Mouse (Mus musculus) forebrain, embryonic 15.5 days (tissue): ENCODE measurements around the gene Dapk3. TPM values are rescaled to one million over a fixed set of nuclear protein-coding genes. Genes with fewer than 3 reads are reported as not detected.

Experiments used
- ATAC-seq: fragments of 200-750 bp; cut with Nextera tagmentation; replicated peaks from 2 replicates; pipeline ENCODE4 v1.8.0; 2017; ENCODE audit warnings: mild to moderate bottlenecking, moderate TSS enrichment, moderate library complexity
- H3K27ac ChIP-seq: fragments of 300-500 bp; sonication (generic); replicated peaks from 2 replicates; pipeline ENCODE4 v1.5.1; 2015; ENCODE audit warnings: mild to moderate bottlenecking, inconsistent platforms
- H3K27me3 ChIP-seq: fragments of 300-500 bp; sonication (generic); 2 replicates; pipeline ENCODE4 v1.6.1; 2015; ENCODE audit warnings: inconsistent platforms
- H3K36me3 ChIP-seq: fragments of 300-500 bp; sonication (generic); 2 replicates; pipeline ENCODE4 v1.6.1; 2015; ENCODE audit warnings: mild to moderate bottlenecking, inconsistent platforms
- H3K4me1 ChIP-seq: fragments of 300-500 bp; sonication (generic); 2 replicates; pipeline ENCODE4 v1.6.1; 2015; ENCODE audit warnings: inconsistent platforms
- H3K4me2 ChIP-seq: fragments of 300-500 bp; sonication (generic); replicated peaks from 2 replicates; pipeline ENCODE4 v1.6.1; 2015; ENCODE audit warnings: mild to moderate bottlenecking, inconsistent platforms
- H3K4me3 ChIP-seq: fragments of 300-500 bp; sonication (generic); 2 replicates; pipeline ENCODE4 v1.5.1; 2015; ENCODE audit warnings: mild to moderate bottlenecking, inconsistent platforms
- H3K9ac ChIP-seq: fragments of 300-500 bp; sonication (generic); replicated peaks from 2 replicates; pipeline ENCODE4 v1.6.1; 2015; ENCODE audit warnings: mild to moderate bottlenecking, inconsistent platforms
- H3K9me3 ChIP-seq: fragments of 300-500 bp; sonication (generic); 2 replicates; pipeline ENCODE4 v1.6.1; 2016; ENCODE audit warnings: inconsistent platforms
- WGBS: fragments of 180-500 bp; shearing (Covaris S2); methylation state at CpG from one replicate; pipeline ENCODE4 v1.1.7; 2015; ENCODE audit warnings: mixed read lengths; 5-methylcytosine and 5-hydroxymethylcytosine counted together
- polyA plus RNA-seq: library from polyadenylated mRNA; unstranded; fragments of >200 nt; fragmentation: Nextera tagmentation; extraction: Ambion mirVana; gene quantifications from 2 replicates; pipeline ENCODE4 v1.2.1, GENCODE M21; 2015

The Dapk3 gene
- polyA plus RNA-seq, 1 experiment from 2014 or later, result 56.8 TPM

GRCm38 (mm10) chr10:81240876-81241275, 58.1 kb downstream of the Dapk3 start:
- no peaks in the 10 kb centered on the region for H3K36me3 ChIP-seq
- H3K27me3 ChIP-seq, result peaks cover 20% of the 10 kb centered on the region
- H3K4me2 ChIP-seq, result no peak overlapping the region
- ATAC-seq, result no peak
- H3K4me1 ChIP-seq, result 0 out of 2 replicates have a peak, but pooled peaks cover 5% of the 10 kb centered on the region
- WGBS, result 18% methylated on average over 13 of the region's 13 CpGs
- H3K4me3 ChIP-seq, result no peak overlapping the region
- H3K9me3 ChIP-seq, result no peaks in the 10 kb centered on the region
- no peak overlapping the region for H3K27ac ChIP-seq
- H3K9ac ChIP-seq, result no peak overlapping the region

- Histone ChIP-seq H3K4me2 (no peak overlapping the region), H3K4me3 (no peak overlapping the region), H3K36me3 (no peaks in the 10 kb centered on the region), H3K27ac (no peak overlapping the region), H3K4me1 (0 out of 2 replicates have a peak, but pooled peaks cover 5% of the 10 kb centered on the region), H3K9me3 (no peaks in the 10 kb centered on the region), H3K27me3 (peaks cover 20% of the 10 kb centered on the region), H3K9ac (no peak overlapping the region)
- ATAC-seq, result no peak
- 90% methylated on average over 16 of the region's 16 CpGs for whole genome bisulfite sequencing
These were observed 59.2 kb downstream of the Dapk3 start for GRCm38 (mm10) chr10:81242021-81242420.

Other genes with a start within 250 kb of the Dapk3 start
- gene Gng7, start 168.1 kb upstream of the Dapk3 start, polyA plus RNA-seq, result 30.8 and 32.1 TPM in 2 replicates
- 32.6 and 36.0 TPM in 2 replicates for gene Diras1, start 157.3 kb upstream of the Dapk3 start, polyA plus RNA-seq
- 46.3 TPM in 2 replicates for gene Slc39a3, start 145.6 kb upstream of the Dapk3 start, polyA plus RNA-seq
- 316 and 320 TPM in 2 replicates for gene Sgta, start 122.8 kb upstream of the Dapk3 start, polyA plus RNA-seq
- gene Thop1, start 113.0 kb upstream of the Dapk3 start, polyA plus RNA-seq, result 60.0 and 61.7 TPM in 2 replicates
- gene Creb3l3, start 84.1 kb upstream of the Dapk3 start, polyA plus RNA-seq, result 0.13 and 0.25 TPM in 2 replicates
- 211 and 229 TPM in 2 replicates for gene Map2k2, start 77.1 kb upstream of the Dapk3 start, polyA plus RNA-seq
- 12.1 and 15.1 TPM in 2 replicates for gene Zbtb7a, start 47.8 kb upstream of the Dapk3 start, polyA plus RNA-seq
- 54.9 and 57.8 TPM in 2 replicates for gene Pias4, start 15.1 kb upstream of the Dapk3 start, polyA plus RNA-seq
- gene Eef2, start 6.4 kb upstream of the Dapk3 start, polyA plus RNA-seq, result 633 and 637 TPM in 2 replicates
- 0.14 and 0.19 TPM in 2 replicates for gene 4930442H23Rik, start 844 bp downstream of the Dapk3 start, polyA plus RNA-seq
- 0.11 TPM in 1 of 2 replicates, not detected in the other for gene Nmrk2, start 19.0 kb downstream of the Dapk3 start, polyA plus RNA-seq
- 72.6 and 75.3 TPM in 2 replicates for gene Atcay, start 47.8 kb downstream of the Dapk3 start, polyA plus RNA-seq
- 19.5 and 21.2 TPM in 2 replicates for gene Zfr2, start 50.1 kb downstream of the Dapk3 start, polyA plus RNA-seq
- gene Matk, start 69.9 kb downstream of the Dapk3 start, polyA plus RNA-seq, result 22.4 TPM in 2 replicates
- 97.3 and 104 TPM in 2 replicates for gene Mrpl54, start 83.9 kb downstream of the Dapk3 start, polyA plus RNA-seq
- gene Apba3, start 84.0 kb downstream of the Dapk3 start, polyA plus RNA-seq, result 33.5 and 37.5 TPM in 2 replicates
- gene Tjp3, start 108.6 kb downstream of the Dapk3 start, polyA plus RNA-seq, result 8.5 and 9.0 TPM in 2 replicates
- gene Pip5k1c, start 110.0 kb downstream of the Dapk3 start, polyA plus RNA-seq, result 123 and 127 TPM in 2 replicates
- gene Cactin, start 138.1 kb downstream of the Dapk3 start, polyA plus RNA-seq, result 40.7 and 42.4 TPM in 2 replicates
- 3.1 and 4.3 TPM in 2 replicates for gene Tbxa2r, start 145.7 kb downstream of the Dapk3 start, polyA plus RNA-seq
- not detected in 2 replicates for gene Gipc3, start 160.3 kb downstream of the Dapk3 start, polyA plus RNA-seq
- 41.4 and 43.3 TPM in 2 replicates for gene Hmg20b, start 167.5 kb downstream of the Dapk3 start, polyA plus RNA-seq
- 11.2 and 11.9 TPM in 2 replicates for gene Mfsd12, start 174.5 kb downstream of the Dapk3 start, polyA plus RNA-seq
- 0.73 and 1.3 TPM in 2 replicates for gene 4930404N11Rik, start 182.8 kb downstream of the Dapk3 start, polyA plus RNA-seq
- gene Fzr1, start 195.5 kb downstream of the Dapk3 start, polyA plus RNA-seq, result 133 and 135 TPM in 2 replicates
- gene Dohh, start 201.4 kb downstream of the Dapk3 start, polyA plus RNA-seq, result 88.2 and 89.0 TPM in 2 replicates
- 5.4 and 6.6 TPM in 2 replicates for gene Gm48551, start 201.5 kb downstream of the Dapk3 start, polyA plus RNA-seq
- gene Gm48552, start 206.0 kb downstream of the Dapk3 start, polyA plus RNA-seq, result 2.9 and 3.1 TPM in 2 replicates
- gene Smim24, start 210.0 kb downstream of the Dapk3 start, polyA plus RNA-seq, result 1.2 and 1.8 TPM in 2 replicates